Mouse (Mus musculus): Measurements from ENCODE around the gene Epb41l4b.

The Epb41l4b gene

DNA sequence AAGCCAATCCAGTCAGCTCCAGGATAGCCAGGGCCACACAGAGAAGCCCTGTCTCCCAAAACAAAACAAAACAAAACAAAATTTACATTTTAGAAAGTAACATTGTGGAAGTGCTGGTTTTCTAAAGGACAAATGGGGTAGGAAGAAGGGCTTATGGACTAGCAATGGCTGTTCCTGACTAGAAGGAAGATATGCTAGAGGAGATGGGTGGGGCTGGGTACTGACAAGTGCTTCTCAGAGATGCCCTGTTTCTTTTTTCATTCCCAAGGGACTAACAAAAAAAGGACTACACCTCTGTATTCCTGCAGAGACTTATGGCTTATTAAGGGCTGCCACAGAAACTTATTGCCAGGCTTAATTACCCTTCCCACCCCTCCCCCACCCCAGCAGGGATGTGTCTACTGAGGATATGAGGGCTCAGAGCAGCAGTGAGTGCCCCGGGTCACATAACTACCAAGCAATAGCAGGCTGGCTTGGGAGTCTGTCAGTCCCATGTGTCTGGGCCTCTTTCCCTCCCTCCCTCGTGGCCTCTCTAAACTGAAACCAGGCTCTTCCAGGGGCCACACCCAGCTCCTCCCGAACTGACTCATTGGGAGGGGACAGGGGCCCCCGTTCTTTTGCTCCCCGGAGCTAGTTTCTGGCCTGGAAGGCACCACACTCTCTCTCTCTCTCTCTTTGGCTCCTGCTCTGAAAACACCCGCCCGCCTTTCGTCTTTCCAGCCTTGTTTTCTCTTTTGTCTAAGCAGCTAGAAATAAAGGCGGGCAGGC is 10.0 kb upstream of the Epb41l4b start:
- DNase-seq (ENCODE audit: low read depth), result peak; percentile 14

DNA sequence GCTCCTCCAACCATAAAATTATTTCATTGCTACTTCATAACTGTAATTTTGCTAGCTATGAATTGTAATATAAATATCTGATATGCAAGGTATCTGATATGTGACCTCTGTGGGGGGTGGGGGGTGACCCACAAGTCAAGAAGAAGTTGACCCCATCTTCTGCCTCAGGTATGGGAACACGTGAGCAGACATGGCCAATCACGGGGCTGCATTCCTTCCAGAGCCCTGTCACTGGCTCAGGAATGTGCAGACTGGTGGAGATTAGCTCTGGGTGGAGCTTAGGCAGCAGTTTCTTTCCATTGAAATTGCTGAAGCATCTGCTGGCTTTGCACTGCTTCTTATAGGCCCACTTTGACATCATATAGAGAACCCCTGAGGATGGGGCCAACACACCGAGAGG is 4.9 kb upstream of the Epb41l4b start:
- no peak for DNase-seq (ENCODE audit: low read depth)

DNA sequence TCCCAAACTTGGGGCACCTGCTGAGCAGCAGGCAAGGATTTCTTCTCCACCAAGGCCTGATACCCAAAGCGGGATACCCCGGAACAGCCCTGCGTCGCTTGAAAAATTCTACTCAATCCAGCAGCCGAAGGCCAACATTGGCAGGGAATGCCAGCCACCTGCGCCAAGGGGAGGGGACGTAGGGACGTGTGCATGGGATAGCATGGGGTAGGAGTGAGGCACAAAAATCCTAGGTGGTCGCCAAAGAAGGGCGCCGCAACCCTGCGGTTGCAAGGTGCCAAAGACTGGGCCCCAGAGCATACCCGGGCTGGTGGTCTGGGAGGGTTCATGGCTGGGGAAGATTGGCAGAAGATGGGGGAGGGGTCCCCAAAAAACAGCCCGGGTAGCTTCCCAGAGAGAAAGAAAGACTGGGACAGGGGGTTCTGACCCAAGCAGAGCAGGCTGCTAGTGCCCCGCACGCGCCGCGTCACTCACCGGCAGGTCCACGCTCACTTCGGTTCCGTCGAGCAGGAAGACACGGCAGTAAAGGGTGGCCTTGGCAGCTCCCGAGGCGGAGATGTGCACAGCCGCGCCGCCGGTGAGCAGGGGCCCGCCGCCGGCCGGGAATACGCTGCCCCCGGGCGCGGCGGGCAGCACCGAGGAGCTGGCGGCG is 737 bp downstream of the Epb41l4b start:
- DNase-seq (ENCODE audit: low read depth), result no peak

DNA sequence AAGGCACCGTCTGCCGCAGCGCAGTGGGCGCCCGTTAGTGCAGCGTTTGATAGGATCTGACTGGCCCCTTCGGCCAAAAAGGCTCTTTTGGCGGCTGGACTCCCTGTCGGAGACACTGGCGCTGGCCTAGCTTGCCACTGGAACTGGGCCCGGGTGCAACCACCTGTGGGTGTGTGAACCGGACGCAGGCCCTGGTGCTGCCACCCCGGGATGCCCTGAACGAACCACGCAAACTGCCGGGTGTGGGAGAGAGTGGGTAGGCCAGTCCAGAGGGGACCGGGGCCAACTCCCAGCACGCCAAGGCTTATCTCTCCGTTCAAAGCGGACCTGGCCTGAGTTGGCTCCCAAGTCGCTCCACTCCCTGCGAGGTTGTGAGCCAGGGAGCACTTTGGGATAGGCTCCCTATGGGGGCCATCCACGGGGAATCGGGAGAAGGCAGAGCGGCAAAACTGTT is 1.3 kb downstream of the Epb41l4b start:
- no peak for DNase-seq (ENCODE audit: low read depth)

DNA sequence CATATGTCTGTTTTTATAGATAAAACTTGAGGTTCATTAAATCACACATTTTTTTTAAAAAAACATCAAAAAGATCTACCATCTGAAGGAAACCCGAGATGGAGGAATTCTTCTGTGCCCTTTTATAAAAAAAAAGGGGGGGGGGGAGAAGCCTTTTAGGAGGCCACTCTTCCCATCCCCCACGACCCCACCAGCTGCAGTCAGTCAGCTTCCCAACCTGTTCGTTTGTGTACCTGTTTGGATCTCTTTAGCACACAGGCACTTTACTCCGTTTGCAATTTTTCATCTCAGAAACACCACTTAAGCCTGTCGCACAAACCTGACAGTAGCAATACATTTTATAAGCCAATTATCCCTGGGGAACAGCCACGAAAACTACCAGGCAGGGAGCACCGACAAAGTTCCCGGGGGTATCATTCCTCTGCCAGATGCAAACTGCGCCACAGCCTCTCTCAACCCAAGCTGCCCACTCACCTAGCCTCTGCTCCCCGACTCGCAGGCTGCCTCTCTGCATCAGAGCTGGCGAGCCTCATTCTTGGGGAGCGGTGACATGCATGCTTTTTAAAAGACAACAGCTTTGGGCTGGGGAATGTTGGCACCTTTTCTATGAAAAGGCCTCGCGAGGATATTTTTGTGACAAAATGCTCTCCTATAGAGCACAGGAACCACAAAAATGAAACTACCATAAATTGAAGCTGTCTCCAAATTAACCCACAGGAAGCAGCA is 2.1 kb downstream of the Epb41l4b start:
- DNase-seq (ENCODE audit: low read depth), result no peak

DNA sequence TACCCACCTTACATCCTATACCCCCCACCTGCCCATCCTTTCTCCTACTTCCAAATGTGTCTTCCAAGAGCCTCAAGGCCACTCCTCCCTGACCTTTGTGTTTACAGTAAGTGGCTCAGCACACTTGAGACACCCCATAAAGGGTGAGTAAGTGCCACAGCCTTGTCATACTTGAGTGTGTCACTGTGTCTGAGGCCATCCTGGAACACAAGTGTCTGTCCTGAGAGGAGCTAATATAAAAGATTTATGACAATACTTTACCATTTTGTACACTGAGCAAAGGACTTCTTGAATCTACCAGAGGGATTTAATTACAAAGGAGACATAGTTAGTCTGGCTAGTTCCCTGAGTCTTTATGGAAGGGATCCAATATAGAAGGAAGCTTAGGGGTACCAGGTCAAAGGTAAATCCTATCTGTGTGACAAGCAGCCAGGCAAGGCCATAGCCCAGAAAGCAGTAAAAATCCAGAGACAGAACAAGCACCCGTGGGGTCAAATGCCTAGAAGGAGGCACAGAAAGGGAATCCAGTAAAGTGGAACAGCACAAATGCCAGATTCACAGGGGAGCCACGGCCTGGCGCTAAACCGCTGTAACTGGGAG is 2.9 kb downstream of the Epb41l4b start:
- no peak for DNase-seq (ENCODE audit: low read depth)

DNA sequence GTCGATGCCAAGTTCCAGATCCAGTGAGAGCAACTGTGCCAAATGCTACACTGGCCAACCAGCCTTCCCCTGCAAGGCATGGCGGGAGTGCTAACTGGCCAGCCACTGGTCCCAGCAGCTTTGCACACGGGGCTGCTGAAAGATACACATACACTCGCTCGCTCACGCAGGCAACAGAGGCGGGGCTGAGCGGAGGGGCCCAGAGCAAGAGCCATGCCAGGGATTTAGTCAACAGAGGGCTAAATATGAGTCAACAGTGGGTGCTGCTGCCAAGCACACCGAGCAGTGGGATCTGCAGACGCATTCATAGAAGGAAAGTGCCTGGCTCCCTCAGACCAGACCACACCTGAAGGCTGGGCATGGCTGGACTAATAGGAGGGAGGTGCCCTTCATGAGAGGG is 3.8 kb downstream of the Epb41l4b start:
- no peak for DNase-seq (ENCODE audit: low read depth)

DNA sequence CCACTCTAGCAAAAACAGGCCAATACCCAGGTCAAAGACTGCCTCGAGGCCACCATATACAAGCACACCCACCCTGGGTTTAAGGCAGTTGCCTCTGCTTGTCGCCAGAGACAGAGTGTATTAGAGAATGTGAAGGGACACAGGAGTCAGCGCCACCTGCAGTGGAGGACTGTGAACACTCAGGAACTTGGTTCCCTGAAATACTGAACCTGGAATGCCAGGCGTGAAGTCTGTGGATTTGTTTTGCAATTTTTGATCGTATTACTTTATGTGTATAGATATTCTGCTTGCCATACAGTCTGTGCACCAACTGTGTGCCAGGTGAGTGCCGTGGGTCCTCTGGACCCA is 5.2 kb downstream of the Epb41l4b start:
- no peak for DNase-seq (ENCODE audit: low read depth)

DNA sequence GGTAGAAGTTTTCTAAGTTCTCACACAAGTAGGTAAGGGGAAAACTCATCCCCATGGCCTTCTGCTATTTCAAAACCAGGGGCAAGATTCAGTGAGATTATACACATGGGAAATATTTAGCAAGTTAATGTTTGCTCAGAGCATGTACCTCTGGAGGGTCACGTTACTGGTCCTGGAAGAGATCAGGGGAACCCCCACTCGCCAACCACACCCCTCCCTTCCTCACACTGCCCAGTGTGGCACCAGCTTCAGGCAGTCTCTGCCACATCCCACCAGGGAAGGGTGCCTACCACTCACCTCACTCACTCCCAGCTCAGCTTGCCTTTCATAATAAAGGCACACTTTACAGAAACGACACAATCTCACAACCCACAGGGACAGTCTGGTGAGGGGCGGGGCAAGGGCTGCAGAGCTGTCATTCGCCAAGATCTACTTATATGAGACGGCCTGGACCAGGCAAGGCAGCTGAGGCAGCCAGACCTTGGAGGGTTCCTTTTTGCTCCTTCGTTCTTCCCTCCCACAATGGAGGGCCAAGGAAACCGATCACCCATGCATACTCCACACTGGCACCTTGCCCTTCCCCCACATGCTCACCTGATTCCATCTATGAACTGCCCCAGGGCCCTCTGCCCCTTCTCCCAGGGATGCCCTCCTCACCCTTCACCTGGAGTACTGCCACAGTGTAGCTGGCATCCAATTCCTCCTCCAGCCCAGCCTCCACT is 5.7 kb downstream of the Epb41l4b start:
- DNase-seq (ENCODE audit: low read depth), result no peak

DNA sequence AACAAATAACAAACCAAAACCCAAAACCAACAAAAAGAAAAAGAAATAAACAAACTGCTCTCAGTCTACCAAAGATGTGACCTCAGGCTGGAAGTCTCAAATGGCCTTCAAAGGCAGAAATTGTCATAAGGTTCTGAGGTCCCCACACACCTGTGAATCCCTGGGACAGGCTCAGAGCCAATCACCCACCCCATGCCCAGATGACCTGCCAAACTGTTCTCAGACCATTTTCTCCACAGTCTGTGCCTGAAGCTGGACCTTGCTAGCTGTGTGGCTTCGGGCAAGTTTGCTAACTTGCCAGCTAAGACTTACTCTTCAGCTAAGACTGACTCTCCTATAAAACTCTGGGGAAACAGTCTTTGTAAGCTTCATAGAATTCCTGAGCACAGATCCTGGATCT is 7.8 kb downstream of the Epb41l4b start:
- DNase-seq (ENCODE audit: low read depth), result no peak

DNA sequence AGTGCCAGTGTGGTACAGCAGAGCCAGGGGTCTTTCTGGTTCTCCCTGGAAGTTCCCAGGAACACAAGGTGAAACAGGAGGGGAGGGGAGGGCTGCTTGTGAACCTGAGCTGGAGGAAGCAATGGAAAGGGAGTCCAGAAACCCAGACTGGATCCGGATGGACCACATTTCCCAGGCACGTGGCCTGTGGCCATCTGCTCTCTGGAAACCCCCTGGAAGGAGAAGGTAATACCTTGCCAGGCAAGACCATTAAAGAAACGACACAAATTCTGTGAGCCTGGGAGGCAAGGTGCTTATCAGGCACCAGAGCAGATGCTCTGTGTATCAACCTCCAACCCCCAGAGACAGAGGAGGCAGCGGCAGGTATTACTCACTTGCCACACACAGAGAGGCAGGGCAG is 8.7 kb downstream of the Epb41l4b start:
- DNase-seq (ENCODE audit: low read depth), result no peak

DNA sequence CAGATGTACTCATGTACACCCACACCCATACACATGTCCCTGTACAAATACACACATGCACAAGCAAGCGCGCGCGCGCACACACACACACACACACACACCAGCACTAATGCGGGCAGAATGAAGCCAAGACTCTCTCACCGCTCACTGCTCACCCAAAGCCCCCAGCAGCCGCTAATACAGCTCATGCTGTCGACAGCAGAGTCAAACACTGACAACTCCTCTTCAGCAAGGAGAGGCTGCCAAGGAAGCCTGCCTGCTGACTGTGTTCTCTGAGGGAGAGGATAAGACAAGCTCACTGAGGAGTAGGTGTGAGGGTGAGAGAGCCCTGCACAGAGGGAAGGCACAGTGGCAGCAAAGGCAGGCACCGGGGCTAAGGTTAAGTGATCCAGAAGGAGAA is 11.4 kb downstream of the Epb41l4b start:
- DNase-seq (ENCODE audit: low read depth), result no peak

DNA sequence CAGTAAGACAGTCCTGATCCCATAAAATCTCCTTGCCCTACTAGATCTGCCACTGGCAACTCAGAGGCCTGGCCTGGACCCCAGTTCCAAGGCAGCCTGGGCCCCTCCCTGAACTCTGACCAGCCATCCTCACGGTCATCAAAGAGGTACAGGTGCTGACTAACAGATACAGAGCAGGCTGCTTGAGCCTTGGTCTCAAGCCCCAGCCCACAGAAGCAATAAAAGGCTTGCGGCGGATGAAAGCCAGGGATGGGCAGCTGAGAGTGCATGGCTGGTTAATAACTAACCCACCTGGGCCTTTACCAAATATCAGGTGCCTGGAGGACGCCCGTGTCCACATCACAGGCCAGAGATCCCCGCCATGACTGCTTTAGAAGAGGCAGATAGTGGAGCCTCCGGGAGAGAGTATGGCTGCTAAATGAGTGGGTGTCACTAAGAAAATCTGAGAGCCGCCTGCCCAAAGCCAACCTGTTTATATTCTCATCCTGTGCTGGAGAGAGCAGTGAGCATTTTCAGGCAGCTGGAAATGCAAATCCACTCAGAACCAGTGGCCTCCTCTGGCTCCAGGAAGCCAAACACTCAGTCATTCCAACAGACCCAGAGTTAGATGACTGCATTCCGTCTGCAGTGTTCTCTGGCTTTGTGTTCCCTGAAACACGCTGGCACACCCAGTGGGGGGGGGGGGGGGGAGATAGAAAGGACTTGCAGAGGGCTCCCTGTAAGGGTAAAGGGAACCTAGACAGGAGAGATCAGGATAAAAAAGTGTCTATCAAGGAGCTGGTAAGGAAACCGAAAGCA is 13.3 kb downstream of the Epb41l4b start:
- no peak for DNase-seq (ENCODE audit: low read depth)

DNA sequence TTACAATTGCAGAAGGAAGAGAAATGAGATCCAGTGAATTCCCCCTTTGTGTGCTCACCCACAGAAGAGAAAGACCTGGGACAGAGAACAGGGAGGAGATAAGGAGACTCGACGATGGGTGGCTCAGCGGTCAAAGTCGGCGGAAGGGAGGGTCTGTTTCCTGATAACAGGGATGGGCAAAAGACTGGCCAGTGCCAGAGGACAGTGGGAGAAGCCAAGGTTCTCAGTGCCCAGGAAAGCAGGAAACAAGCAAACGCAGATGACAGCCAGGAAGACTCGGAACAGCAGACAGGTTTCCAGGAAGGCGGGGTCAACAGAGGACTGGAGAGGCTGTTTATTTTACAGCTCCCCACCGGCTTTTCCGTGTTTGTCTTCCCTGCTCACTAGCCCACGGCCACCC is 20.2 kb downstream of the Epb41l4b start:
- DNase-seq (ENCODE audit: low read depth), result no peak

DNA sequence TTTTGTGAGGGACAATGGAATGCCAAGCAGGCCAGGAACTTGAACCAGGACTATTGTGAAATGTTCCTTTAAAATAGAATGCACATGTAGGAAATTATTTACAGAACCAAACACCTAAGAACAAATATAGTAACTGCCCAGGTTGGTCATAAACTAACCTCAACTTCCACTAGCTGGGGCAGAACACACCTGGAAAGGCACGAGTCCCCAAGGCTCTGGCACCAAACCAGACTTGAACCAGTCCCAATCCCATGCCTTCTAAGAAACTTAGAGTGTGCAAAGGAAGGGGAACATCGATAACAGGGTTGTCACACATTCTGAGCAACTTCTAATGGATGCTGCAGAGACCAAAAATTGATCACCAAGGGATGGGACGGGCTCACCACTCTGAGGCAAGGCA is 21.1 kb downstream of the Epb41l4b start:
- DNase-seq (ENCODE audit: low read depth), result no peak

DNA sequence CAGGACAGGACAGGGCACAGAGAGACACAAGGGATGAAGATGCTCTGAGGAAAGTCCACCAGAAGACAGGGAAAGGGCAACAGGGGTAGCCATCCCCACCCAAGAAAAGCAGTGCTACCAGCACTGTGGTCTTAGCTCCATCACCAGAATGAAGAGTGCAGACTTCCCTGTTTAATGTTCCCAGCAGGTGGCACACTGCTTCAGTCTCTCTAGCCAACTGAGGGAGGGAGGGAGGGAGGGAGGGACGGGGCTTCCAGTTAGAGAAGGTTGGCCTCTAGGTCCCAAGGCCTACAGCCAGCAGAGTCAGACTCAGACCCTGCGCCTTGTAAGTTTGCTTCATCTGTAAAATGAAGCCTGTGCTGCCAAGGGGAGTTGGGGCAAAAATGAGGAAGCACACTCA is 22.7 kb downstream of the Epb41l4b start:
- DNase-seq (ENCODE audit: low read depth), result peak; percentile 38

DNA sequence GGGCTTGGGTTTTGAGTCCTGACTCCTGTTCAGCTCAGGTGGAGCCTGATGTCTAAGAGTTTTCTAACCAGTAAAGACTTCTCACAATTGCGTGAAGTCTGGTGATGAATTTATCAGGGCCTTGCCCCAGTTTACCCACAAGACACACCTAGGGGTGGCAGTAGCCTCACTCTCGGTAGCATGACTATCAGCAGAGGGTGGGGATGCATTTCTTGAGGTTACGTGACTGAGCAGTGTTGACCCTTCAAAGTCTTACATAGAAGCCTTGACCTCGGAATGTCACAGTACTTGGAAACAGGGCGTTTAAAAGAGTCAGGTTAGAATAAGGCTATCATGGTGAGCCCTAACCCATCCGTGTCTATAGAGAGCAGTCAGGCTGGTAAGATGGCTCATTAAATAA is 23.3 kb downstream of the Epb41l4b start:
- no peak for DNase-seq (ENCODE audit: low read depth)

DNA sequence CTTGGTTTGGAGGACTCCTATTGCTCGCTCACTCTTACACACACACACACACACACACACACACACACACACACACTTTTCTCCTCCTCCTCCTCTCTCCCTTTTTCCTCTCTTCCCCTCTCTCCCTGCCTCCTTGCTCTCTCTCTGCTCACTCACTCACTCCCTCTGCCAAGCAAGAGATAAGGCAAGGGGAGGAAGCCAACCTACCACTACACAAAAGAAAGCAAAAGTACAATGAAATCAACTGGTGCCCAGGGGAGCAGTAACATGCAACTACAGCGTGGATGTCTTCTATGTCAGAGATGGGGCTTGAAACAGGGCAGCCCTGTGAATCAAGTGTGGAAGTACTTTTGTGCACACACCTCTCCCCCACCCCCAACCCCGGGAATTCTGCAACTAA is 24.4 kb downstream of the Epb41l4b start:
- no peak for DNase-seq (ENCODE audit: low read depth)

DNA sequence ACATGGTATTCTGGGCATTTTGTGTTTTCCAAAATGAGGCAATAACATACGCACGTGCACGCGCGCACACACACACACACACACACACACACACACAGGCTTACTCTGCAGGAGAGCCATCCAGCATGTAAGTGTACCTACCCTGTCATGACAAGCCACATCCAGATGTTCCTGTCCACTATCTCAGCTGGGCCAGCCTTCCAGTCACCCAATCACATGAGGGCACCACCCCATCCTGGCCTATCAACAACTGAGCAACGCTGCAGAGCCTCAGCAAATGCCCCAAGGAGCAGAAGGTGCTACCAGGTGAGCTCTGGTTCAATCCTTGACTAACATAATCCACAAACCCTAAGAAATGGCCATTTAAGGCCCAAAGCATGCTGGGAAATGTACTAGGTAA is 27.0 kb downstream of the Epb41l4b start:
- no peak for DNase-seq (ENCODE audit: low read depth)

DNA sequence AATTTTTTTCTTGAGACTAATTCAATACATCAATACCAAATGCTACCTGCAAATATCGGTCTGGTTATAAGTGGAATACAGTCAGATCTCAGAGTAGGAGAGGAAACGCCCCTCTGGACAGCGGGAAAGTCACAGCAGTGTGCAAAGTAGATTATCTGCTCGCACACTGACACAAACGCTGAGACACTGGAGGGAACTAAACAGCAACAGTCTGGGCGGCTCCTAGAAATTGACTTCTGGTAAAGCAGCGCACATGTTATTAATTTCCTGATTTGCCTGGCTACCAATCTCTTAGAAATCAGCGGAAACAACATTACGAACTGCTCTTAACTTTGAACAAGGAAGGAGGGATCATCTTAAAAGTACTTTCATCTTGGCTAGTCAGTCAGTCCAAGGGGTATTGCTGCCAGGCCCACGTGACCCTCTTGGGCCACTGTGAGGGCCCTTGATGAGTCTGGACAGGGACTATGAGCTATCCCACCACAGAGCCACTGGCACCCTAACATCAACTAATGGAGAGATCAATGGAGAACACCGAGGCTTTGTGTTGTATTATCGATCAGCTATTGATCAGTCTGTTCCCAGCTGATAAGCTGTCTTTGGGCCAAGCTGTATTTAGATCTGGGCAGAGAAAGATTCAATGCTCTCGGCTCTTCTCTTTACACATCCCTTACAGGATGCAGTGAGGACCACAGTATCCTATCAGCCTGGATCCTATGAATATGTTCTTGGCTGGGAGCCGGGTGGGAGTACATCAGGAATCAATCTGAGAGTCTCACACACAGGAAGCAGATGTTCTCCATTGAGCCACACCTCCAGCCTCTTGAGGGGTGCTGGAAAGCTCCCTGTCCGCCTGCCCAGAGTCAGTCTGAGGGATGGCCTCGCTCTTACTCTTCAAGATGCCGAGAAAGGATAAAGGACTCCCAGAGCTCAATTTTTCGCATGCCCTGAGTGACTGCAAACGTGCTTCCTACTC is 28.3 kb downstream of the Epb41l4b start:
- no peak for DNase-seq (ENCODE audit: low read depth)
